Mouse (Mus musculus): Measurements from ENCODE around the gene Chn2.

Gene Chn2

GRCm38 (mm10) chr6:54119885-54120666 lies 80.7 kb downstream of the Chn2 start:
- DNase-seq = peak; percentile 25

- DNase-seq = no peak
These were observed 81.5 kb downstream of the Chn2 start for GRCm38 (mm10) chr6:54120889-54121288.

- DNase-seq = no peak
These were observed 85.2 kb downstream of the Chn2 start for GRCm38 (mm10) chr6:54124519-54124918.

GRCm38 (mm10) chr6:54125536-54125935 lies 86.2 kb downstream of the Chn2 start:
- DNase-seq = no peak

- peak; percentile 34 for DNase-seq
These were observed 87.1 kb downstream of the Chn2 start for GRCm38 (mm10) chr6:54126225-54126992.

GRCm38 (mm10) chr6:54126993-54127697 lies 87.8 kb downstream of the Chn2 start:
- DNase-seq = no peak

- no peak for DNase-seq
These were observed 89.3 kb downstream of the Chn2 start for GRCm38 (mm10) chr6:54128702-54129101.

- DNase-seq = peak; percentile 14
These were observed 90.2 kb downstream of the Chn2 start for GRCm38 (mm10) chr6:54129570-54129969.

GRCm38 (mm10) chr6:54130881-54131280 lies 91.5 kb downstream of the Chn2 start:
- no peak for DNase-seq

- DNase-seq = no peak
These were observed 93.2 kb downstream of the Chn2 start for GRCm38 (mm10) chr6:54132576-54132975.

- DNase-seq = no peak
These were observed 93.9 kb downstream of the Chn2 start for GRCm38 (mm10) chr6:54133231-54133630.

GRCm38 (mm10) chr6:54138157-54138556 lies 98.8 kb downstream of the Chn2 start:
- DNase-seq = no peak

- no peak for DNase-seq
These were observed 101.1 kb downstream of the Chn2 start for GRCm38 (mm10) chr6:54140488-54140887.

- DNase-seq = no peak
These were observed 101.8 kb downstream of the Chn2 start for GRCm38 (mm10) chr6:54141165-54141564.

- DNase-seq = no peak
These were observed 103.7 kb downstream of the Chn2 start for GRCm38 (mm10) chr6:54142848-54143651.

- no peak for DNase-seq
These were observed 104.3 kb downstream of the Chn2 start for GRCm38 (mm10) chr6:54143652-54143960.

- DNase-seq = no peak
These were observed 109.6 kb downstream of the Chn2 start for GRCm38 (mm10) chr6:54148844-54149526.

- DNase-seq = no peak
These were observed 111.5 kb downstream of the Chn2 start for GRCm38 (mm10) chr6:54150821-54151220.

- no peak for DNase-seq
These were observed 112.3 kb downstream of the Chn2 start for GRCm38 (mm10) chr6:54151443-54152241.

GRCm38 (mm10) chr6:54157097-54157496 lies 117.7 kb downstream of the Chn2 start:
- no peak for DNase-seq

- no peak for DNase-seq
These were observed 119.0 kb downstream of the Chn2 start for GRCm38 (mm10) chr6:54158317-54158716.

Data from right cerebral cortex, adult 18-20 months (tissue).